8 mouse cellular contexts compared by ENCODE assay signal in the genomic region with DNA sequence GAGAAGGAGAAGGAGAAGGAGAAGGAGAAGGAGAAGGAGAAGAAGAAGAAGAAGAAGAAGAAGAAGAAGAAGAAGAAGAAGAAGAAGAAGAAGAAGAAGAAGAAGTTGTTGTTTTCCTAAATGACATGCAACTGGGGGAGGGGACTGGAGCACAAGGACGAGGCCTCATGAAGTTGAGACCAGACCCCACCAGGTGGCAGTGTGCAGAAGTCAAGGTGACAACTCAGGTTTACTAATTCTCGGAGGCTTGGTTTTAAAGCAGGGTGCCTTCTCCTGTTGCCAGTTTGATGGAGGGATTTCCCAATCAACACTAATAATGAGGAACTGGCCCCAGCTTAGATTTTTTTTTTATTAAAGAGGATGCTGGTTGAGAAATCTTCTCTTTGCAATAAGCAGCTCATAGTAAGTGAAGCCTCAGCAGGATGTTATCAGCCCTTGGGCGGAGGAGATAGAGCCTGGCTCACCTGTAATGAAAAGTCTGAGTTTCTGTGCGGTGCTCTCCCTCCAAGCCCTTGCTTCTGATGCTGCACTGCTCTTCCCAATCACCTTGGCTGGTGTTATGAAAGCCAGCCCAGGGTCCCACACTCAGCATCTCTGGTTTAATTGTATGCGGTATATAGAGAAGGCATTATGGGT.
DNase-seq lines count a peak whose midpoint lies in the region; ATAC-seq lines count a peak whose summit lies in the region.

No protein-coding gene starts in this region.

- DNase-seq in hindbrain, embryonic 14.5 days (ENCODE audit: low spot score) = peak; percentile 69
- DNase-seq in A20 (ENCODE audit: low read depth, low spot score) (peak; percentile 32), WW6 (ENCODE audit: low read depth, low spot score) (peak; percentile 16)
- peak; percentile 38 to 59 for DNase-seq in cerebellum, postnatal 4 days (ENCODE audit: low spot score in 2 of 2)
- DNase-seq in kidney, adult 9 months = peak; percentile 76
- peak; percentile 72 to 80 for DNase-seq in thymus, postnatal 36 days

- H3K36me3 ChIP-seq in hindbrain, embryonic 14.5 days (replicated peaks; ENCODE audit: control insufficient read depth, insufficient read depth) = no peaks in the 10 kb centered on the region
- H3K36me3 ChIP-seq in hindbrain, embryonic 16.5 days (ENCODE audit: control insufficient read depth, insufficient read depth, low read length) = no peaks in the 10 kb centered on the region

- H3K9ac ChIP-seq in hindbrain, embryonic 14.5 days = no peak overlapping the region
- H3K9ac ChIP-seq in hindbrain, embryonic 16.5 days (ENCODE audit: low read depth, low read length) = no peak overlapping the region

- no peaks in the 10 kb centered on the region for H3K4me1 ChIP-seq in hindbrain, embryonic 14.5 days (replicated peaks; ENCODE audit: control insufficient read depth, insufficient read depth, low read length)
- H3K4me1 ChIP-seq in hindbrain, embryonic 16.5 days (ENCODE audit: control insufficient read depth, insufficient read depth, low read depth, low read length) = no peaks in the 10 kb centered on the region

- no peak overlapping the region for H3K27ac ChIP-seq in hindbrain, embryonic 14.5 days
- no peak overlapping the region for H3K27ac ChIP-seq in hindbrain, embryonic 16.5 days (ENCODE audit: low read depth, low read length)

- no peak for ATAC-seq in hindbrain, embryonic 14.5 days (ENCODE audit: low FRiP score)
- ATAC-seq in hindbrain, embryonic 16.5 days = no peak
- ATAC-seq in megakaryocyte-erythroid progenitor cell, adult 5-6 weeks (replicated peaks; ENCODE audit: low FRiP score, low TSS enrichment, poor library complexity, severe bottlenecking) = 0 out of 2 replicates have a peak, but pooled peaks have one; percentile 51

- H3K4me2 ChIP-seq in hindbrain, embryonic 14.5 days (replicated peaks) = no peak overlapping the region
- H3K4me2 ChIP-seq in hindbrain, embryonic 16.5 days (ENCODE audit: low read length) = no peak overlapping the region

- WGBS in hindbrain, embryonic 14.5 days = 57% methylated on average over 5 of the region's 5 CpGs
- 58% methylated on average over 5 of the region's 5 CpGs for WGBS in hindbrain, embryonic 16.5 days

- H3K4me3 ChIP-seq in hindbrain, embryonic 14.5 days (replicated peaks; ENCODE audit: low read length) = no peak overlapping the region
- H3K4me3 ChIP-seq in hindbrain, embryonic 16.5 days (ENCODE audit: low read length) = no peak overlapping the region

- H3K9me3 ChIP-seq in hindbrain, embryonic 14.5 days (ENCODE audit: control insufficient read depth, low read length) = no peaks in the 10 kb centered on the region
- H3K9me3 ChIP-seq in hindbrain, embryonic 16.5 days (ENCODE audit: control insufficient read depth, low read length) = no peaks in the 10 kb centered on the region

- no peaks in the 10 kb centered on the region for H3K27me3 ChIP-seq in hindbrain, embryonic 14.5 days (ENCODE audit: control insufficient read depth, insufficient read depth, low read length)
- no peaks in the 10 kb centered on the region for H3K27me3 ChIP-seq in hindbrain, embryonic 16.5 days (replicated peaks; ENCODE audit: control insufficient read depth, insufficient read depth, low read length)

Comparison
In these comparisons a context has a peak if more than half of its experiments do, and no peak if none do; other contexts are left out.
1. DNase-seq: peak in every context shown above with its lines; median percentile 76 in kidney, adult 9 months; 76 in thymus, postnatal 36 days; 69 in hindbrain, embryonic 14.5 days; 48 in cerebellum, postnatal 4 days; 32 in A20; 16 in WW6.